Mouse (Mus musculus): ENCODE data around the gene Kifc1. TPM values are rescaled to one million over a fixed set of nuclear protein-coding genes. Genes with fewer than 3 reads are reported as not detected.

The Kifc1 gene
- total RNA-seq (2012; rRNA removed), result 149 and 187 TPM in 2 replicates

DNA sequence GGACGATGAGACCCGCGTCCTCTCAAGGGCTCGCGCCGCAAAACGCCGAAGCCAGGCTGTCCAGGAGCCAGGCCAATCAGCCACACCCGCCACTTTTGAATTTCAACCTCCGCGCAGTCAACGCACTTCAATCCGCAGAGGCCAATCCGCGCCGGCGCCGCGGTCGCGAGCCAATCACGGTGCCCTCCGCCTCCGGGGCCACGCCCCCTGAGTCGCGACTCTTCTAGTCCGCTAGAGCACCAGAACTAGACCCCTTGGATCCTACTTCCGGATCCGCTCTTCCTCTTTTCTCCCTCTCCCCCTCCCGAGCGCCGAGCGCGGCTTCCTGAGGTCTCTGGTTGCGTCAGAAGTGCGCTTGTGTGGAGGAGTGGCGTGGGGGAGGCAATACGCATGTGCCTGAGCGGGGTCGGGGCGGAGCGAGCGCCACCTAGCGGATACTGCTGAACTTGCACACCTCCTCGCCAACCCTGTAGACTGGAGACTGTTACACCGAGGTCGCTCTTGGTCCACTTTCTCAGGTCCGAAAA is at the start of gene Kifc1:
Gene Kifc1, minus strand, starts transcription at position 129 of the 527 bp plus-strand sequence.
- Histone ChIP-seq H3K4me3 (ENCODE audit: insufficient read depth in 1 of 2, low read depth in 1 of 2, low read length in 2 of 2, poor library complexity in 1 of 2, severe bottlenecking in 1 of 2) (peak within 1 kb of the TSS; percentile 79 to 85), H3K36me3 (ENCODE audit: control insufficient read depth, insufficient read depth, low read length, poor library complexity, severe bottlenecking) (peaks cover 16% of the 10 kb centered on the region), H3K9me3 (ENCODE audit: control insufficient read depth, insufficient read depth, low read depth, low read length) (no peaks in the 10 kb centered on the region; the same call in 1 of the 2 replicates), H3K9ac (ENCODE audit: insufficient read depth, low read depth, low read length, poor library complexity, severe bottlenecking) (peak within 1 kb of the TSS; percentile 83), H3K27ac (ENCODE audit: insufficient read depth, low read depth, low read length, poor library complexity, severe bottlenecking) (peak within 1 kb of the TSS; percentile 84), H3K4me1 (ENCODE audit: control insufficient read depth in 2 of 2, insufficient read depth in 2 of 2, low read length in 2 of 2, poor library complexity in 1 of 2) (peaks cover 4 to 10% of the 10 kb centered on the region in 2 experiments)
- TF ChIP-seq HCFC1 (IDR thresholded peaks at IDR 0.05; ENCODE audit: borderline replicate concordance, insufficient read depth, low read length) (peak; percentile 82), CHD2 (IDR thresholded peaks at IDR 0.05; ENCODE audit: low read depth, low read length) (no peak), ZNF384 (IDR thresholded peaks at IDR 0.05; ENCODE audit: low read depth, low read length) (no peak), MAFK (IDR thresholded peaks at IDR 0.05; ENCODE audit: insufficient read depth, low read depth, low read length) (peak; percentile 67; the same call in 1 of the 2 replicates), ZC3H11A (IDR thresholded peaks at IDR 0.05; ENCODE audit: borderline replicate concordance, low read depth, low read length) (no peak)
- DNase-seq (ENCODE audit: low read depth, low spot score), result peak; percentile 99
- in situ Hi-C loops (cut with MboI; ENCODE audit: low sequenced_read_pairs in 2 of 2, unreplicated experiment in 2 of 2), result no loop called here

GRCm38 (mm10) chr17:33938783-33939182 is 48.3 kb upstream of the Kifc1 start:
- Histone ChIP-seq H3K4me1 (ENCODE audit: control insufficient read depth in 2 of 2, insufficient read depth in 2 of 2, low read length in 2 of 2, poor library complexity in 1 of 2) (peaks cover 3 to 26% of the 10 kb centered on the region in 2 experiments; a peak in 2 of 4 replicates), H3K4me3 (ENCODE audit: insufficient read depth in 1 of 2, low read depth in 1 of 2, low read length in 2 of 2, poor library complexity in 1 of 2, severe bottlenecking in 1 of 2) (peak overlapping the region; percentile 87 to 96; a peak in 3 of 4 replicates), H3K9ac (ENCODE audit: insufficient read depth, low read depth, low read length, poor library complexity, severe bottlenecking) (peak overlapping the region; percentile 93; the same call in 1 of the 2 replicates), H3K9me3 (ENCODE audit: control insufficient read depth, insufficient read depth, low read depth, low read length) (no peaks in the 10 kb centered on the region), H3K36me3 (ENCODE audit: control insufficient read depth, insufficient read depth, low read length, poor library complexity, severe bottlenecking) (peaks cover 41% of the 10 kb centered on the region), H3K27ac (ENCODE audit: insufficient read depth, low read depth, low read length, poor library complexity, severe bottlenecking) (no peak overlapping the region)
- no peak for DNase-seq (ENCODE audit: low read depth, low spot score)
- TF ChIP-seq ZC3H11A (IDR thresholded peaks at IDR 0.05; ENCODE audit: borderline replicate concordance, low read depth, low read length) (no peak), MAFK (IDR thresholded peaks at IDR 0.05; ENCODE audit: insufficient read depth, low read depth, low read length) (no peak), CHD2 (IDR thresholded peaks at IDR 0.05; ENCODE audit: low read depth, low read length) (no peak), HCFC1 (IDR thresholded peaks at IDR 0.05; ENCODE audit: borderline replicate concordance, insufficient read depth, low read length) (no peak), ZNF384 (IDR thresholded peaks at IDR 0.05; ENCODE audit: low read depth, low read length) (no peak)
- in situ Hi-C loops (cut with MboI; ENCODE audit: low sequenced_read_pairs in 2 of 2, unreplicated experiment in 2 of 2), result no loop called here

GRCm38 (mm10) chr17:33936993-33937392 is 46.5 kb upstream of the Kifc1 start:
- no peak for TF ChIP-seq MAFK (IDR thresholded peaks at IDR 0.05; ENCODE audit: insufficient read depth, low read depth, low read length)
- no peak for TF ChIP-seq CHD2 (IDR thresholded peaks at IDR 0.05; ENCODE audit: low read depth, low read length)
- TF ChIP-seq HCFC1 (IDR thresholded peaks at IDR 0.05; ENCODE audit: borderline replicate concordance, insufficient read depth, low read length), result no peak
- TF ChIP-seq ZNF384 (IDR thresholded peaks at IDR 0.05; ENCODE audit: low read depth, low read length), result no peak
- TF ChIP-seq ZC3H11A (IDR thresholded peaks at IDR 0.05; ENCODE audit: borderline replicate concordance, low read depth, low read length), result no peak
- peaks cover 37% of the 10 kb centered on the region for H3K36me3 ChIP-seq (ENCODE audit: control insufficient read depth, insufficient read depth, low read length, poor library complexity, severe bottlenecking)

DNA sequence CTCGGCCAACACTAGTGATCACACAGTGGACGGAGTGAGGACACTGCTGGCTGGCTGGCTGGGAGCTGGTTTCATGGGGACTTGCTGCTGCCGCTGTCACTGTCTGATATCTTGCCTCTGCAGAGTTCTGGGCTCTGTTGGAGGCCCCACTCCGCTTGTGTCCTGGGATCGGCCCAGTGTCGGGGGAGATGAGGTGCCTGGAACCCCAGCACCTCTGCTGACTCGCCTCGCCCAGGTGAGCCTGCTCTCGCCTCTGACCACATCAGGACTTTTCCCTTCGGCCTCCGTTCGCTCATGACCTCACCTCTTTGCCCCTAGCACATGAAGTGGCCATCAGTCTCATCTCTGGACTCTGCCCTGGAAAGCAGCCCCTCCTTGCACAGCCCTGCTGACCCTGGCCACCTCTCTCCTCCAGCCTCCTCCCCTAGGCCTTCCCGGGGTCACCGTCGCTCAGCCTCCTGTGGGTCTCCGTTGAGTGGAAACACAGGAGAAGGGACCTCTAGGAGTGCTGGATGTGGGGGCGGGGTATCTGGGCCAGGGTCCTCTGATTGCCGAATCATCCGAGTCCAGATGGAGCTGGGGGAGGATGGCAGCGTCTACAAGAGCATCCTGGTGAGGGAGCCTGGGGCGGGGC is 45.1 kb upstream of the Kifc1 start:
- Histone ChIP-seq H3K27ac (ENCODE audit: insufficient read depth, low read depth, low read length, poor library complexity, severe bottlenecking) (no peak overlapping the region), H3K4me3 (ENCODE audit: insufficient read depth in 1 of 2, low read depth in 1 of 2, low read length in 2 of 2, poor library complexity in 1 of 2, severe bottlenecking in 1 of 2) (no peak overlapping the region), H3K9me3 (ENCODE audit: control insufficient read depth, insufficient read depth, low read depth, low read length) (no peaks in the 10 kb centered on the region), H3K9ac (ENCODE audit: insufficient read depth, low read depth, low read length, poor library complexity, severe bottlenecking) (no peak overlapping the region), H3K4me1 (ENCODE audit: control insufficient read depth in 2 of 2, insufficient read depth in 2 of 2, low read length in 2 of 2, poor library complexity in 1 of 2) (peaks cover 0 to 32% of the 10 kb centered on the region in 2 experiments; a peak in 1 of 4 replicates), H3K36me3 (ENCODE audit: control insufficient read depth, insufficient read depth, low read length, poor library complexity, severe bottlenecking) (peaks cover 36% of the 10 kb centered on the region)
- TF ChIP-seq ZC3H11A (IDR thresholded peaks at IDR 0.05; ENCODE audit: borderline replicate concordance, low read depth, low read length) (no peak), ZNF384 (IDR thresholded peaks at IDR 0.05; ENCODE audit: low read depth, low read length) (no peak), MAFK (IDR thresholded peaks at IDR 0.05; ENCODE audit: insufficient read depth, low read depth, low read length) (no peak), CHD2 (IDR thresholded peaks at IDR 0.05; ENCODE audit: low read depth, low read length) (no peak), HCFC1 (IDR thresholded peaks at IDR 0.05; ENCODE audit: borderline replicate concordance, insufficient read depth, low read length) (no peak)
- in situ Hi-C loops (cut with MboI; ENCODE audit: low sequenced_read_pairs in 2 of 2, unreplicated experiment in 2 of 2), result no loop called here
- no peak for DNase-seq (ENCODE audit: low read depth, low spot score)

More at GRCm38 (mm10) chr17:33936993-33937392, 46.5 kb upstream of the Kifc1 start:
- no peak overlapping the region for H3K27ac ChIP-seq (ENCODE audit: insufficient read depth, low read depth, low read length, poor library complexity, severe bottlenecking)
- no peak overlapping the region for H3K4me3 ChIP-seq (ENCODE audit: insufficient read depth in 1 of 2, low read depth in 1 of 2, low read length in 2 of 2, poor library complexity in 1 of 2, severe bottlenecking in 1 of 2)
- DNase-seq (ENCODE audit: low read depth, low spot score), result no peak
- in situ Hi-C loops (cut with MboI; ENCODE audit: low sequenced_read_pairs in 2 of 2, unreplicated experiment in 2 of 2), result no loop called here
- H3K9me3 ChIP-seq (ENCODE audit: control insufficient read depth, insufficient read depth, low read depth, low read length), result no peaks in the 10 kb centered on the region
- H3K4me1 ChIP-seq (ENCODE audit: control insufficient read depth in 2 of 2, insufficient read depth in 2 of 2, low read length in 2 of 2, poor library complexity in 1 of 2), result peaks cover 3 to 33% of the 10 kb centered on the region in 2 experiments; a peak in 2 of 4 replicates
- peak overlapping the region; percentile 7; the same call in 1 of the 2 replicates for H3K9ac ChIP-seq (ENCODE audit: insufficient read depth, low read depth, low read length, poor library complexity, severe bottlenecking)

All from ES-E14 (cell line).